Mouse (Mus musculus): ENCODE results near the gene Olfr816. TPM values are rescaled to one million over a fixed set of nuclear protein-coding genes. Genes with fewer than 3 reads are reported as not detected.
"Not testable (repeated sequence)": the region's sequence is repeated elsewhere in the genome, so short reads cannot be mapped to it uniquely, and the experiment has no call there.

The Olfr816 gene
- not detected in 2 replicates for polyA plus RNA-seq (2015; fragmentation: Nextera tagmentation; extraction: Ambion mirVana)

GRCm38 (mm10) chr10:129915497-129915896 lies at the start of gene Olfr816:
TSS of gene Olfr816 (minus strand) at chr10:129915597.
- ATAC-seq: no peak
- H3K4me3 ChIP-seq (replicated peaks): no peak within 1 kb of the TSS
- WGBS: 78% methylated on average over 1 of the region's 1 CpGs
- no peak within 1 kb of the TSS for H3K9ac ChIP-seq (replicated peaks)
- H3K27me3 ChIP-seq: no peaks in the 10 kb centered on the region
- H3K27ac ChIP-seq: no peak within 1 kb of the TSS
- no peaks in the 10 kb centered on the region for H3K36me3 ChIP-seq
- no peaks in the 10 kb centered on the region for H3K9me3 ChIP-seq
- no peaks in the 10 kb centered on the region for H3K4me1 ChIP-seq (replicated peaks)
- H3K4me2 ChIP-seq (replicated peaks): no peak within 1 kb of the TSS

GRCm38 (mm10) chr10:129949000-129949399 lies 33.6 kb upstream of the Olfr816 start, which contains the start of gene Olfr818:
TSS of gene Olfr818 (minus strand) at chr10:129949100.
- Histone ChIP-seq H3K4me3 (replicated peaks) (no peak within 1 kb of the TSS), H3K4me2 (replicated peaks) (no peak within 1 kb of the TSS), H3K36me3 (no peaks in the 10 kb centered on the region), H3K27me3 (no peaks in the 10 kb centered on the region), H3K4me1 (replicated peaks) (no peaks in the 10 kb centered on the region), H3K27ac (no peak within 1 kb of the TSS), H3K9ac (replicated peaks) (no peak within 1 kb of the TSS), H3K9me3 (no peaks in the 10 kb centered on the region)
- ATAC-seq: no peak
- WGBS: 90% methylated on average over 2 of the region's 2 CpGs

- H3K4me2 ChIP-seq (replicated peaks); H3K4me1 ChIP-seq (replicated peaks); H3K27me3 ChIP-seq; H3K27ac ChIP-seq; H3K36me3 ChIP-seq; H3K9ac ChIP-seq (replicated peaks); ATAC-seq; H3K4me3 ChIP-seq (replicated peaks); H3K9me3 ChIP-seq: not testable (repeated sequence)
- WGBS: 47% methylated on average over 1 of the region's 1 CpGs
Observed at GRCm38 (mm10) chr10:129905767-129906166, 9.6 kb downstream of the Olfr816 start, which contains the start of gene Olfr815. TSS of gene Olfr815 (minus strand) at chr10:129905867.

GRCm38 (mm10) chr10:129885934-129886333 lies 29.5 kb downstream of the Olfr816 start:
- no peak for ATAC-seq
- WGBS: 93% methylated on average over 7 of the region's 7 CpGs
- no peaks in the 10 kb centered on the region for H3K4me1 ChIP-seq (replicated peaks)
- H3K27ac ChIP-seq: no peak overlapping the region
- H3K9me3 ChIP-seq: no peaks in the 10 kb centered on the region
- H3K36me3 ChIP-seq: no peaks in the 10 kb centered on the region
- H3K4me3 ChIP-seq (replicated peaks): no peak overlapping the region
- no peak overlapping the region for H3K4me2 ChIP-seq (replicated peaks)
- no peak overlapping the region for H3K9ac ChIP-seq (replicated peaks)
- no peaks in the 10 kb centered on the region for H3K27me3 ChIP-seq

- H3K4me3 ChIP-seq (replicated peaks); H3K4me1 ChIP-seq (replicated peaks); H3K27ac ChIP-seq; ATAC-seq; H3K4me2 ChIP-seq (replicated peaks); H3K9ac ChIP-seq (replicated peaks); H3K9me3 ChIP-seq; H3K27me3 ChIP-seq; H3K36me3 ChIP-seq: not testable (repeated sequence)
- 85% methylated on average over 6 of the region's 6 CpGs for WGBS
Observed at GRCm38 (mm10) chr10:129885496-129885895, 29.9 kb downstream of the Olfr816 start.

- not testable (repeated sequence) for H3K4me3 ChIP-seq (replicated peaks); ATAC-seq; H3K36me3 ChIP-seq; H3K27ac ChIP-seq; H3K4me2 ChIP-seq (replicated peaks); H3K4me1 ChIP-seq (replicated peaks); H3K27me3 ChIP-seq; H3K9me3 ChIP-seq; H3K9ac ChIP-seq (replicated peaks)
- WGBS: 85% methylated on average over 1 of the region's 1 CpGs
Observed at GRCm38 (mm10) chr10:129879751-129880150, 35.6 kb downstream of the Olfr816 start, which contains the start of gene Olfr814. TSS of gene Olfr814 (minus strand) at chr10:129879851.

Other genes with a start within 250 kb of the Olfr816 start
- gene Olfr801, start 241.7 kb downstream of the Olfr816 start, polyA plus RNA-seq (2015; fragmentation: Nextera tagmentation; extraction: Ambion mirVana): not detected in 2 replicates
- not detected in 2 replicates for gene Olfr802, start 227.4 kb downstream of the Olfr816 start, polyA plus RNA-seq (2015; fragmentation: Nextera tagmentation; extraction: Ambion mirVana)
- not detected in 2 replicates for gene Olfr803, start 221.3 kb downstream of the Olfr816 start, polyA plus RNA-seq (2015; fragmentation: Nextera tagmentation; extraction: Ambion mirVana)
- not detected in 2 replicates for gene Olfr804, start 212.4 kb downstream of the Olfr816 start, polyA plus RNA-seq (2015; fragmentation: Nextera tagmentation; extraction: Ambion mirVana)
- not detected in 2 replicates for gene Olfr805, start 186.2 kb downstream of the Olfr816 start, polyA plus RNA-seq (2015; fragmentation: Nextera tagmentation; extraction: Ambion mirVana)
- not detected in 2 replicates for gene Olfr806, start 173.7 kb downstream of the Olfr816 start, polyA plus RNA-seq (2015; fragmentation: Nextera tagmentation; extraction: Ambion mirVana)
- not detected in 2 replicates for gene Olfr807, start 157.8 kb downstream of the Olfr816 start, polyA plus RNA-seq (2015; fragmentation: Nextera tagmentation; extraction: Ambion mirVana)
- gene Olfr808, start 150.1 kb downstream of the Olfr816 start, polyA plus RNA-seq (2015; fragmentation: Nextera tagmentation; extraction: Ambion mirVana): not detected in 2 replicates
- gene Olfr809, start 141.0 kb downstream of the Olfr816 start, polyA plus RNA-seq (2015; fragmentation: Nextera tagmentation; extraction: Ambion mirVana): not detected in 2 replicates
- not detected in 2 replicates for gene Olfr810, start 120.7 kb downstream of the Olfr816 start, polyA plus RNA-seq (2015; fragmentation: Nextera tagmentation; extraction: Ambion mirVana)
- not detected in 2 replicates for gene Olfr811, start 111.2 kb downstream of the Olfr816 start, polyA plus RNA-seq (2015; fragmentation: Nextera tagmentation; extraction: Ambion mirVana)
- gene Olfr812, start 69.5 kb downstream of the Olfr816 start, polyA plus RNA-seq (2015; fragmentation: Nextera tagmentation; extraction: Ambion mirVana): not detected in 2 replicates
- gene Olfr813, start 60.2 kb downstream of the Olfr816 start, polyA plus RNA-seq (2015; fragmentation: Nextera tagmentation; extraction: Ambion mirVana): not detected in 2 replicates
- not detected in 2 replicates for gene Olfr814, start 35.7 kb downstream of the Olfr816 start, polyA plus RNA-seq (2015; fragmentation: Nextera tagmentation; extraction: Ambion mirVana)
- gene Olfr815, start 9.7 kb downstream of the Olfr816 start, polyA plus RNA-seq (2015; fragmentation: Nextera tagmentation; extraction: Ambion mirVana): not detected in 2 replicates
- not detected in 2 replicates for gene Olfr818, start 33.5 kb upstream of the Olfr816 start, polyA plus RNA-seq (2015; fragmentation: Nextera tagmentation; extraction: Ambion mirVana)
- not detected in 2 replicates for gene Olfr819, start 51.7 kb upstream of the Olfr816 start, polyA plus RNA-seq (2015; fragmentation: Nextera tagmentation; extraction: Ambion mirVana)
- gene Olfr247, start 60.5 kb upstream of the Olfr816 start, polyA plus RNA-seq (2015; fragmentation: Nextera tagmentation; extraction: Ambion mirVana): not detected in 2 replicates
- gene Gm10310, start 69.5 kb upstream of the Olfr816 start, polyA plus RNA-seq (2015; fragmentation: Nextera tagmentation; extraction: Ambion mirVana): not detected in 2 replicates
- not detected in 2 replicates for gene Olfr820, start 97.0 kb upstream of the Olfr816 start, polyA plus RNA-seq (2015; fragmentation: Nextera tagmentation; extraction: Ambion mirVana)
- not detected in 2 replicates for gene Olfr821, start 114.8 kb upstream of the Olfr816 start, polyA plus RNA-seq (2015; fragmentation: Nextera tagmentation; extraction: Ambion mirVana)
- not detected in 2 replicates for gene Olfr822, start 155.6 kb upstream of the Olfr816 start, polyA plus RNA-seq (2015; fragmentation: Nextera tagmentation; extraction: Ambion mirVana)
- not detected in 2 replicates for gene Olfr823, start 199.8 kb upstream of the Olfr816 start, polyA plus RNA-seq (2015; fragmentation: Nextera tagmentation; extraction: Ambion mirVana)
- not detected in 2 replicates for gene Olfr824, start 214.4 kb upstream of the Olfr816 start, polyA plus RNA-seq (2015; fragmentation: Nextera tagmentation; extraction: Ambion mirVana)